Mouse (Mus musculus): Measurements from ENCODE around the gene Serinc4.
A peak's percentile ranks its signal among the peaks of the same experiment; 100 is the strongest.
"Not testable (repeated sequence)": the region's sequence is repeated elsewhere in the genome, so short reads cannot be mapped to it uniquely, and the experiment has no call there.

The Serinc4 gene

DNA sequence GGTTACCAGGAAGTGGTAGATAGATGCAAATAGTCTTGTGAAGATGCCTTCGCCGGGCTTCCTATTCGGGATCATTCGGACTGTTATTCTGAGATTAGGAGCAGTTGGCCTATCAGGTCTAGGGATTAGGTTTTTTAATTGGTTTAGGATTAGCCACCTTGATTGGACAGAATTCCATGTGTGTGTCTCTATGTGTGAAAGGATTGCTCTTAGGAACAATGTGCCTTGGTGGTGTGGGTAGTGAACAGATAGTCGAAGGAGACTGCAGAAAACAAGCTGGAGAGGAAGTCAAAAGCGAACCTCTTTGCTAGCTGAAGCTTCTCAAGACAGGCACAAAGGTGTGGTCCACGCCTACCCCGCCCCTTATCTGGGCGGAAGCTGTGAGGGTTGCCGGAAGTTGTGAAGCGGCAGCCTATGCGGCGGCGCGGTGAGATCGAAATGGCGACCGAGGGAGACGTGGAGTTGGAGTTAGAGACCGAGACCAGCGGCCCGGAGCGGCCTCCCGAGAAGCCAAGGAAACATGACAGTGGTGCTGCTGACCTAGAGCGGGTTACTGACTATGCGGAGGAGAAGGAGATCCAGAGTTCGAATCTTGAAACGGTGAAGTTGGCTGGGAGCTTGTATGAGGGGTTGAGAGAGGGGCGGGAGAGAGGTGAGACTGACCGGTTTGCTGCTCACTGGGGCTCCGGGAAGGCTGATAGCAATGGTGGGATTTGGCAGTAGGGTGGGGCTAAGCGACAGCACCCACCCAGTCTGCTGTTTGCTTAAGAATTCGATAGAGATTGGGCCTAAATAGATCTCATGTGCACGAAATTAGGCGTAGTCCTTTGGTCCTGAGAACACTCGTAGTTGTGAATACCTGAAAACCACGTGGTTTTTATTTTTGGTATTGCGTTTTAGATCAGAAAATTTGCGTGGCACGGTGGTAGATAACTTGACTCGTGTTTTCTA, at the start of gene Serinc4:
TSS of gene Serinc4 (minus strand) at position 90 of the 951 bp plus-strand sequence.
- peak; percentile 94 for DNase-seq (ENCODE audit: low read depth, low spot score)

DNA sequence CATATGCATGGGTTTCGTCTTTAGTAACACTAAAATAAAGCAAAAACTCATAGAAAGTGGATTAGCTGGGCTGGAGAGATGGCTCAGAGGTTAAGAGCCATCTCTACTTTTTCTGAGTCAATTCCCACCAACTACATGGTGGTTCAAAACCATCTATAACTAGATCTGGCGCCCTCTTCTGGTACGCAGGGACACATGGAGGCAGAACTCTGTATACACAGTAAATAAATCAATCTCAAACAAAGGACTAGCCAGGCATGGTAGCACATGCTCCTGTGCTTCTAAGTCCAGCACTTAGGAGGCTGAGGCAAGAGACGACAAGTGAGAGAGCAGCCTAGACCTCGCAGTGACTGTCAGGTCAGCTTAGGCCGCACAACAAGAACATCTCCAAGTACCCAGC, 45.0 kb upstream of the Serinc4 start:
- not testable (repeated sequence) for DNase-seq (ENCODE audit: low read depth, low spot score)

DNA sequence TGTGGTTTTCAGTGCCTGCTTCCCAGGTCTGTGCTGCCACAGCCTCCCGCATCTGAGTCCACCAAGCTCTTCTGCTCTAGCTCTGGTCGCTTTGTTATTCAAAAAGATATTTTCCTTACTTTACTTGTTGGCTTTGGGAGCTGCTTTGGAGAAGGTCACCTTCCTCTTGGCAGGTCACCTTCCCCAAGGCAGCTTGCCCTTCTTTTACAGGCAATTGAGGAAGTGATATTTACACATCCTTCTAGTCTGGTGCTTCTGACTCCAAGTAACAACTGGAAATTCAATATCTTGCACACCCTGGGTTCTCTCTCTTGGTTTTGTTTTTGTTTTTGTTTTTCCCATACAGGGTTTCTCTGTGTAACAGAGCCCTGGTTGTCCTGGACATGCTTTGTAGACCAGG, 27.8 kb upstream of the Serinc4 start:
- DNase-seq (ENCODE audit: low read depth, low spot score) = not testable (repeated sequence)

GRCm38 (mm10) chr2:121483576-121483975, 27.0 kb upstream of the Serinc4 start:
- no peak for DNase-seq (ENCODE audit: low read depth, low spot score)

DNA sequence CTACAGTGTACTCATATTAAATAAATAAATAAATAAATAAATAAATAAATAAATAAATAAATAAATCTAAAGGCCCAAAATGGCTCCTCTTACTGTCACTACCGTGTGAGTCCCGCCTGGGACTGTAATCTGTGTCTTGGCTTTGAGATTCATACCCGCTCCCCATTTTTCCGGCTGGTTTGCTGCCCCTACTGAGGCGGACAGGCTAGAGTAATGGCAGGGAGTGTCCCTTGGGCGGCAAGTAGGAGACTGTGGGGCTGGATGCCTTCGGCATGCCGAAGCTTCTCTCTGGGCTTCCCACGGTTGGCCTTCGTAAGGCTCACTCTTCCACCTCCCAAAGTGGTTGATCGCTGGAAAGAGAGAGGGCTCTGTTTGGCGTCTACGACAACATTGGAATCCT, 24.3 kb upstream of the Serinc4 start:
- not testable (repeated sequence) for DNase-seq (ENCODE audit: low read depth, low spot score)

GRCm38 (mm10) chr2:121480498-121480897, 23.9 kb upstream of the Serinc4 start:
- peak; percentile 73 for DNase-seq (ENCODE audit: low read depth, low spot score)

DNA sequence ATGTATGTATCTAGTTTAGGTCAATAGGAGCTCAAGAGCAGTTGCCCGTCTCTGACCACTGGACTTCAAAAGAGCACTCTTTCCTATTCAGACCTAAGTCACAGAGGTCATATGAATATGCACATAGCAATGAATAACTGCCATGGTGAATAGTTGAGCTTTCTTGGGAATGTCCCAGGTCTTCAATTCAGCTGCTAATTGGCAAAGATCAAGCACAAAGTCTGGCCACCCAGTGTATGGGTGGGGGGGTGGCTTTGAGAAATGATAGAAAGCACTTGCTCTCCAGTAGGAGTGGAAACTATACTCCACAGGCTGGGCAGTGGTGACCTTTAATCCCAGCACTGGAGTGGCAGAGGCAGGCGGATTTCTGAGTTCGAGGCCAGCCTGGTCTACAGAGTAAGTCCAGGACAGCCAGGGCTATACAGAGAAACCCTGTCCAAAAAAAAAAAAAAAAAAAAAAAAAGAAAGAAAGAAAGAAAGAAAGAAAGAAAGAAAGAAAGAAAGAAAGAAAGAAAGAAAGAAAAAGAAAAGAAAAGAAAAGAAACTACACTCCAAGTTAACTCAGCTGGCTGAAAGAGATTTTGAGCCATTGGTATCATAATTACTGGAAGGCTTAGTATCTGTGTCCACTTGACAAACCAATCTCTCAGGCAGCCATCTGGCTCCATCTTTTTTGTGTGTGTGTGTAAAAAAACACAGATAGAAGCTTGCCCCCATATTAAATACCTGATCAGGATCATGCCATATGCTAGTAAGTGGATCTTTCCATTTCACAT, 21.1 kb upstream of the Serinc4 start:
- no peak for DNase-seq (ENCODE audit: low read depth, low spot score)

DNA sequence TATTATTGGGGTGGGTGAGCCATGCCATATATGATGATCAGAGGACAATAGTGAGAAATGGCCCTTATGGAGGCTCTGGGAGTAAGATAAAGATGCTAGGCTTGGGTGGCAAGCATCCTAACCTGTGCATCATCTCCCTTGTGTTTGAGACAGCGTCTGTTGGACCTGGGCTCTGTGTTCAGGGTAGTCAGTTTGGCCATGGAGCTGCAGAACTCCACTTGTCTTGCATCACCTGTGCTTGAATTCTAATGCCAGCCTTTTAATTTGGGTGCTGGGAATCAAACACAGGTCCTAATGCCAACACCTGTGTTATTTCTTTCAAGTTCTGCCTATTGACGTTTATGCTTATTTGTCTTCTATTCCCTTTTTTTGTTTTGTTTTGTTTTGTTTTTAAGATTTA, 18.7 kb upstream of the Serinc4 start:
- DNase-seq (ENCODE audit: low read depth, low spot score) = not testable (repeated sequence)

DNA sequence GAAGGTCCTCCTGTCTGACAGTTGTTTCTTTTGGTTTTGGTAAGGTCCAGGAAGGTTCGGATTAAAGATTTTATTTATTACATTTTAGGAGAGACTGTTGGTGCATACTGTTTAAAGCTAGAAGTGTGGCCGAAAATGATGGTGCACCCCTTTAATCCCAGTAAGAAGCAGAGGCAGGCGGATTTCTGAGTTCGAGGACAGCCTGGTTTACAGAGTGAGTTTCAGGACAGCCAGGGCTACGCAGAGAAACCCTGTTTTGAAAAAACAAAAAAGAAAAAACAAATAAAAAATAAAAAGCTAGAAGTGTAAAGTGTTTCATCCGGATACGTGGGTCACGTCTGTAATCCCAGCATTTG, 17.6 kb upstream of the Serinc4 start:
- no peak for DNase-seq (ENCODE audit: low read depth, low spot score)

GRCm38 (mm10) chr2:121473301-121474179, 17.0 kb upstream of the Serinc4 start, which contains the start of gene Mfap1b:
Mfap1b (minus strand) TSS chr2:121474067.
- DNase-seq (ENCODE audit: low read depth, low spot score) = peak; percentile 90

GRCm38 (mm10) chr2:121472783-121473182, 16.2 kb upstream of the Serinc4 start:
- DNase-seq (ENCODE audit: low read depth, low spot score) = not testable (repeated sequence)

- not testable (repeated sequence) for DNase-seq (ENCODE audit: low read depth, low spot score)
Observed at GRCm38 (mm10) chr2:121468982-121469381, 12.4 kb upstream of the Serinc4 start.

DNA sequence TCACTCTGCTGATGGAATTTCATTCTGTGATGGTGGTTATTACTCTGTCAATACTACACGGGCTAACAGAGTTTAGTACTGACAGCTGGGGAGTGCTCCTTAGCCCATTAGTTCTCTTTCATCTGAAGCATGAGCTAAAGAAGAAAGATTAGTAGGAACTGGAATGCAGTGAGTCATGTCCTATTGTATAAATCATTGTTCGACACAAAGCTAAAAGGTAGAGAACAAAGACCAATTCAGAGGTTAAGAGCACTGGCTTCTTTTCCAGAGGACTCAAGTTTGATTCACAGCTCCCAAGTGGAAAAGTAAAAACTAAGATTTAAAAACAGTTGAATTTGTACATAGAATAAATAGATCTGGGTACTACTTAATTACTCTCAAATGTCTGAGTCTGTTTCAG, 3.5 kb upstream of the Serinc4 start:
- no peak for DNase-seq (ENCODE audit: low read depth, low spot score)

- DNase-seq (ENCODE audit: low read depth, low spot score) = no peak
Observed at GRCm38 (mm10) chr2:121455534-121455933, 1.0 kb downstream of the Serinc4 start.

- DNase-seq (ENCODE audit: low read depth, low spot score) = no peak
Observed at GRCm38 (mm10) chr2:121453917-121454316, 2.7 kb downstream of the Serinc4 start.

GRCm38 (mm10) chr2:121452990-121453389, 3.6 kb downstream of the Serinc4 start, which contains the start of gene Hypk:
Hypk (plus strand) TSS chr2:121453290.
- no peak for DNase-seq (ENCODE audit: low read depth, low spot score)

DNA sequence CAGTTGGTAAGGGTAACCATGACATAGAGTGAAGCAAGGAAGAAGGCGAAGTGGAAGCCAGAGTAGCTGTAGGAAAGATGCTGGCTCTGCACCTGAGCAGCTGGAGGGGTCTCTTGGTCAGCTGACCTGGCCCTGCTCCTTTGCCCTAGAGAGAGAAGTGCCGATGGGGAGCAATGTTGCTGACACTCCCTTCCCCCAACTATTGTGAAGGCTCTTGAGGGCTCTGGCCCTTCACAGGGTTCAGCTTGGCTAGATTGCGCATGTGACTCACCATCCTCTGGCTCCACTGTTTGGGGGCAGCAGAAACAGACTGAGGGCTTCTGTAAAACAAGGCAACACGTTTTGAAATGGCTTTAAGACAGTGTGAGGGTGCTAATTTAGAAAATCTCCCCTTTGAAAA, 4.2 kb downstream of the Serinc4 start:
- no peak for DNase-seq (ENCODE audit: low read depth, low spot score)

DNA sequence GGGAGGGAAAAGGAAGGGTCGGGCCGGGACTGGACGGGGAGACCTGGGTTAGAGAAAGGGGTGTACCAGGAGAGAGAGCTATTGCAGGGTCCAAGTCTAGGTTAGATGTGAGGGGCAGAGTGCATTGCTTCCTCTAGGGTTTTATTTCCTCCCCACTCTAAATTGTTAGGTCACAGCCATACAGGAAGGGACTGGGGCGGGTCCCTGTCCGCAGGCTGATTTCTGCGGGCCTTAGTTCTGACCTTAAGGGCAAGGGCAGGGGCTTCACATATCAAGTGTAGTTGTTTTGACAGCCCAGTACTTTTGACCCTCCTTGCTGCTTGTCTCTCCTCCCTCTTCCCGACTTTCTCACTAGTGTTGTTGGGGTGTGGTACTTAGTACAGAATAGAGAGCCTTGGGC, 6.5 kb downstream of the Serinc4 start:
- peak; percentile 32 for DNase-seq (ENCODE audit: low read depth, low spot score)

GRCm38 (mm10) chr2:121449545-121450011, 7.0 kb downstream of the Serinc4 start:
- no peak for DNase-seq (ENCODE audit: low read depth, low spot score)

DNA sequence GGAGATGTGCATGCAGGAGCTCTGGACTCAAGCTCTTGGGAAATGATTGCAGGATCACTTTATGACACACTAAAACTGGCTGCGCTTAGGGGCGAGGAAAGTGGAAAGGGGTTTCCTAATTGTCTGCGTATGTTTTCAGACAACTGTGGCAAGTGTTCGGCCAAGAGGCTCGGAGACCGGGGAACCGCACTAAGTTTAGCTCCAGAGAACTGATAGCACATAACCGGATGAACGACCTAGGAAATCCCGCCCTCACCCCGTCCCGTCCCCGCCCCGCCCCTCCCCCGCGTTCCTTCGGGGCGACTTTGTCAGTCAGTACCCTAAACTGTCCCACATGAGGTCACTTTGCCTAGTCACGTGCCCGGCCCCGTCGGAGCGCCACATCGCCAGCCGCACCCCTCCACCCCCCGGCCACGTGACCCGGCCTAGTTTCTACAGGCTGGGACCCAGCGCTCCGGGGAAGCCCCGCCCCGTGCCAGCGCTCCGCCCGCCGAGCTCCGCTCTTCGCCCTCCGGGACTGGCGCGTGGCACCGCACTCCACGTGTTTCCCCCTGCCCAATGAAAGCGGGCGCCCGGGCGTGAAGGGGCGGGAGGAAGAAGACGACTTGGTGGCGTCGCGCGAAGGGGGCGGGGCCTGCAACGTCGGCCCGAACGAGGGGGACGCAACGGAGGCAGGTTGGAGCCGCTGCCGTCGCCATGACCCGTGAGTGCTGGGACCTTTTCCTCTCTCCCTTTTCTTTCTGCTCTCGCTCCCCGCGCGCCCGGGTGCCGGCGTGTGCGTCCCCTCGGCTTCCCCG, 7.6 kb downstream of the Serinc4 start, which contains the start of gene Serf2:
TSS of gene Serf2 (plus strand) at position 457 of the 797 bp plus-strand sequence.
- DNase-seq (ENCODE audit: low read depth, low spot score) = peak; percentile 99

All from CD4-positive, CD25-positive, alpha-beta regulatory T cell, adult 2 months (primary cell).